Mouse (Mus musculus) c-Kit-positive CD71-negative TER-119-negative erythroid progenitor cells, embryonic 14.5 days (primary cell): ENCODE measurements around the gene Col4a6.

ENCODE experiments used
- DNase-seq: peaks from one replicate; pipeline ENCODE4 v3.0.0-alpha.2; 2013; ENCODE audit warnings: low read depth

Col4a6 gene

GRCm38 (mm10) chrX:141473470-141474302 is at the start of gene Col4a6:
Gene Col4a6, minus strand, starts transcription at chrX:141474076.
- no peak for DNase-seq

- DNase-seq: no peak
Measured at GRCm38 (mm10) chrX:141503125-141503524, 29.2 kb upstream of the Col4a6 start.

- no peak for DNase-seq
Measured at GRCm38 (mm10) chrX:141494545-141494944, 20.7 kb upstream of the Col4a6 start.

- DNase-seq: no peak
Measured at GRCm38 (mm10) chrX:141475566-141476327, 1.9 kb upstream of the Col4a6 start.

- DNase-seq: no peak
Measured at GRCm38 (mm10) chrX:141475110-141475509, 1.2 kb upstream of the Col4a6 start, which contains the start of gene Col4a5. Gene Col4a5, plus strand, starts transcription at chrX:141475385.

- DNase-seq: no peak
Measured at GRCm38 (mm10) chrX:141447936-141448335, 25.9 kb downstream of the Col4a6 start.

GRCm38 (mm10) chrX:141439423-141439822 is 34.5 kb downstream of the Col4a6 start:
- DNase-seq: no peak

GRCm38 (mm10) chrX:141436780-141437179 is 37.1 kb downstream of the Col4a6 start:
- no peak for DNase-seq

GRCm38 (mm10) chrX:141415318-141415717 is 58.6 kb downstream of the Col4a6 start:
- DNase-seq: no peak

GRCm38 (mm10) chrX:141396243-141396642 is 77.6 kb downstream of the Col4a6 start:
- no peak for DNase-seq

- no peak for DNase-seq
Measured at GRCm38 (mm10) chrX:141385399-141386105, 88.3 kb downstream of the Col4a6 start.

- DNase-seq: no peak
Measured at GRCm38 (mm10) chrX:141384632-141385031, 89.2 kb downstream of the Col4a6 start.

- DNase-seq: no peak
Measured at GRCm38 (mm10) chrX:141370276-141370675, 103.6 kb downstream of the Col4a6 start.

GRCm38 (mm10) chrX:141363331-141363730 is 110.5 kb downstream of the Col4a6 start:
- DNase-seq: no peak

GRCm38 (mm10) chrX:141341417-141341816 is 132.5 kb downstream of the Col4a6 start:
- no peak for DNase-seq

GRCm38 (mm10) chrX:141328044-141328443 is 145.8 kb downstream of the Col4a6 start:
- DNase-seq: no peak

- no peak for DNase-seq
Measured at GRCm38 (mm10) chrX:141324201-141324600, 149.7 kb downstream of the Col4a6 start.

- no peak for DNase-seq
Measured at GRCm38 (mm10) chrX:141316217-141316616, 157.7 kb downstream of the Col4a6 start.

GRCm38 (mm10) chrX:141315795-141316194 is 158.1 kb downstream of the Col4a6 start:
- no peak for DNase-seq

- DNase-seq: no peak
Measured at GRCm38 (mm10) chrX:141292702-141293462, 181.0 kb downstream of the Col4a6 start.

GRCm38 (mm10) chrX:141276397-141276796 is 197.5 kb downstream of the Col4a6 start:
- no peak for DNase-seq

- no peak for DNase-seq
Measured at GRCm38 (mm10) chrX:141265986-141266385, 207.9 kb downstream of the Col4a6 start.
